Mouse (Mus musculus): ENCODE data around the gene Igll1. TPM values are rescaled to one million over a fixed set of nuclear protein-coding genes. Genes with fewer than 3 reads are reported as not detected.

Gene Igll1
- not detected in 2 replicates for polyA plus RNA-seq (2012; ENCODE audit: insufficient read depth, low replicate concordance)

GRCm38 (mm10) chr16:16863978-16864377, at the start of gene Igll1:
Gene Igll1, minus strand, starts transcription at chr16:16863985.
- Histone ChIP-seq H3K36me3 (replicated peaks; ENCODE audit: low read length) (no peaks in the 10 kb centered on the region), H3K4me3 (replicated peaks) (no peak within 1 kb of the TSS), H3K27me3 (replicated peaks) (peaks cover 3% of the 10 kb centered on the region), H3K4me1 (peaks cover 28% of the 10 kb centered on the region), H3K9me3 (no peaks in the 10 kb centered on the region)
- TF ChIP-seq GATA1 (IDR thresholded peaks at IDR 0.05; ENCODE audit: borderline replicate concordance, low read length) (no peak), FLI1 (IDR thresholded peaks at IDR 0.05; ENCODE audit: low read length) (no peak)

- H3K27me3 ChIP-seq (replicated peaks), result no peaks in the 10 kb centered on the region
- peaks cover 82% of the 10 kb centered on the region for H3K36me3 ChIP-seq (replicated peaks; ENCODE audit: low read length)
- TF ChIP-seq FLI1 (IDR thresholded peaks at IDR 0.05; ENCODE audit: low read length) (no peak), GATA1 (IDR thresholded peaks at IDR 0.05; ENCODE audit: borderline replicate concordance, low read length) (no peak)
- H3K4me1 ChIP-seq, result peaks cover 15% of the 10 kb centered on the region
- no peak overlapping the region for H3K4me3 ChIP-seq (replicated peaks)
- H3K9me3 ChIP-seq, result no peaks in the 10 kb centered on the region
These were observed 49.7 kb upstream of the Igll1 start for GRCm38 (mm10) chr16:16913440-16913839.

- peaks cover 73% of the 10 kb centered on the region for H3K36me3 ChIP-seq (replicated peaks; ENCODE audit: low read length)
- peaks cover 27% of the 10 kb centered on the region for H3K4me1 ChIP-seq
- TF ChIP-seq FLI1 (IDR thresholded peaks at IDR 0.05; ENCODE audit: low read length) (no peak), GATA1 (IDR thresholded peaks at IDR 0.05; ENCODE audit: borderline replicate concordance, low read length) (no peak)
- no peaks in the 10 kb centered on the region for H3K27me3 ChIP-seq (replicated peaks)
- H3K9me3 ChIP-seq, result no peaks in the 10 kb centered on the region
- H3K4me3 ChIP-seq (replicated peaks), result no peak overlapping the region
These were observed 48.1 kb upstream of the Igll1 start for GRCm38 (mm10) chr16:16911641-16912597.

- Histone ChIP-seq H3K4me3 (replicated peaks) (no peak overlapping the region), H3K27me3 (replicated peaks) (no peaks in the 10 kb centered on the region), H3K36me3 (replicated peaks; ENCODE audit: low read length) (peaks cover 72% of the 10 kb centered on the region), H3K4me1 (peaks cover 38% of the 10 kb centered on the region), H3K9me3 (no peaks in the 10 kb centered on the region)
- no peak for TF ChIP-seq FLI1 (IDR thresholded peaks at IDR 0.05; ENCODE audit: low read length)
- no peak for TF ChIP-seq GATA1 (IDR thresholded peaks at IDR 0.05; ENCODE audit: borderline replicate concordance, low read length)
These were observed 44.0 kb upstream of the Igll1 start for GRCm38 (mm10) chr16:16907799-16908198.

- Histone ChIP-seq H3K4me1 (peaks cover 31% of the 10 kb centered on the region), H3K27me3 (replicated peaks) (no peaks in the 10 kb centered on the region), H3K9me3 (no peaks in the 10 kb centered on the region), H3K4me3 (replicated peaks) (no peak overlapping the region), H3K36me3 (replicated peaks; ENCODE audit: low read length) (peaks cover 40% of the 10 kb centered on the region)
- TF ChIP-seq FLI1 (IDR thresholded peaks at IDR 0.05; ENCODE audit: low read length), result no peak
- no peak for TF ChIP-seq GATA1 (IDR thresholded peaks at IDR 0.05; ENCODE audit: borderline replicate concordance, low read length)
These were observed 39.4 kb upstream of the Igll1 start for GRCm38 (mm10) chr16:16903188-16903587.

- H3K4me3 ChIP-seq (replicated peaks), result no peak overlapping the region
- H3K4me1 ChIP-seq, result peaks cover 30% of the 10 kb centered on the region
- no peaks in the 10 kb centered on the region for H3K27me3 ChIP-seq (replicated peaks)
- peaks cover 34% of the 10 kb centered on the region for H3K36me3 ChIP-seq (replicated peaks; ENCODE audit: low read length)
- H3K9me3 ChIP-seq, result no peaks in the 10 kb centered on the region
- no peak for TF ChIP-seq GATA1 (IDR thresholded peaks at IDR 0.05; ENCODE audit: borderline replicate concordance, low read length)
- no peak for TF ChIP-seq FLI1 (IDR thresholded peaks at IDR 0.05; ENCODE audit: low read length)
These were observed 38.5 kb upstream of the Igll1 start for GRCm38 (mm10) chr16:16902329-16902728.

- TF ChIP-seq FLI1 (IDR thresholded peaks at IDR 0.05; ENCODE audit: low read length), result no peak
- H3K4me1 ChIP-seq, result peaks cover 41% of the 10 kb centered on the region
- no peaks in the 10 kb centered on the region for H3K27me3 ChIP-seq (replicated peaks)
These were observed 33.3 kb upstream of the Igll1 start for GRCm38 (mm10) chr16:16897056-16897584.

GRCm38 (mm10) chr16:16896382-16897055, 32.7 kb upstream of the Igll1 start, which contains the start of gene Ppm1f:
Gene Ppm1f, plus strand, starts transcription at chr16:16896469.
- H3K27me3 ChIP-seq (replicated peaks), result no peaks in the 10 kb centered on the region
- H3K4me3 ChIP-seq (replicated peaks), result peak within 1 kb of the TSS; percentile 95
- no peaks in the 10 kb centered on the region for H3K9me3 ChIP-seq
- H3K4me1 ChIP-seq, result peaks cover 41% of the 10 kb centered on the region
- H3K36me3 ChIP-seq (replicated peaks; ENCODE audit: low read length), result peaks cover 40% of the 10 kb centered on the region
- no peak for TF ChIP-seq GATA1 (IDR thresholded peaks at IDR 0.05; ENCODE audit: borderline replicate concordance, low read length)
- no peak for TF ChIP-seq FLI1 (IDR thresholded peaks at IDR 0.05; ENCODE audit: low read length)

More at GRCm38 (mm10) chr16:16897056-16897584, 33.3 kb upstream of the Igll1 start:
- Histone ChIP-seq H3K4me3 (replicated peaks) (peak overlapping the region; percentile 95), H3K36me3 (replicated peaks; ENCODE audit: low read length) (peaks cover 34% of the 10 kb centered on the region), H3K9me3 (no peaks in the 10 kb centered on the region)

GRCm38 (mm10) chr16:16896015-16896381, 32.2 kb upstream of the Igll1 start:
- H3K4me1 ChIP-seq, result peaks cover 41% of the 10 kb centered on the region
- no peaks in the 10 kb centered on the region for H3K27me3 ChIP-seq (replicated peaks)
- TF ChIP-seq GATA1 (IDR thresholded peaks at IDR 0.05; ENCODE audit: borderline replicate concordance, low read length), result no peak
- TF ChIP-seq FLI1 (IDR thresholded peaks at IDR 0.05; ENCODE audit: low read length), result no peak
- peak overlapping the region; percentile 95 for H3K4me3 ChIP-seq (replicated peaks)
- H3K36me3 ChIP-seq (replicated peaks; ENCODE audit: low read length), result peaks cover 46% of the 10 kb centered on the region
- H3K9me3 ChIP-seq, result no peaks in the 10 kb centered on the region
